Mouse (Mus musculus) layer of hippocampus, postnatal 10 days (tissue): ENCODE results near the gene Fev. TPM values are rescaled to one million over a fixed set of nuclear protein-coding genes. Genes with fewer than 3 reads are reported as not detected.

Source experiments
- microRNA-seq, 2 experiments: library from miRNA; unstranded; fragments of <30 nt; microRNA quantifications; one replicate each; pipeline ENCODE4 v1.2.0; 2021
- total RNA-seq, 2 experiments: library from RNA; stranded (reverse); gene quantifications; 2 replicates each; pipeline ENCODE4 v1.2.3; 2021

Gene Fev
- total RNA-seq, 2 experiments from 2014 or later: not detected

Small RNA genes within 50 kb of the gene (microRNA-seq; reads per million reads assigned to microRNA genes)
- gene Mir375: 415 to 545 reads per million in 2 experiments

Other genes with a start within 250 kb of the Fev start
- 10 to 100 TPM; 30.7 to 31.7 TPM for gene Ttll4, start 223.7 kb downstream of the Fev start, total RNA-seq
- gene Cyp27a1, start 171.8 kb downstream of the Fev start, total RNA-seq: 1 to 10 TPM in 1 of 2 experiments, under 1 TPM in 1; 0.33 to 1.6 TPM
- not detected for gene Prkag3, start 136.2 kb downstream of the Fev start, total RNA-seq
- gene Wnt6, start 113.5 kb downstream of the Fev start, total RNA-seq: 1 to 10 TPM in 1 of 2 experiments, under 1 TPM in 1; 0.75 to 1.3 TPM
- 1 to 10 TPM; 1.1 to 1.2 TPM for gene Wnt10a, start 93.9 kb downstream of the Fev start, total RNA-seq
- gene Cdk5r2, start 30.5 kb downstream of the Fev start, total RNA-seq: 100 to 1,000 TPM; 286 to 311 TPM
- gene Cryba2, start 7.7 kb upstream of the Fev start, total RNA-seq: under 1 TPM in 1 of 2 experiments, not detected in 1; 0.53 TPM
- 1 to 10 TPM; 3.3 to 3.9 TPM for gene Cfap65, start 50.2 kb upstream of the Fev start, total RNA-seq
- under 1 TPM; 0.27 to 0.31 TPM for gene Ihh, start 66.3 kb upstream of the Fev start, total RNA-seq
- gene Nhej1, start 239.8 kb upstream of the Fev start, total RNA-seq: 1 to 10 TPM; 2.3 to 2.4 TPM
- gene Slc23a3, start 248.5 kb upstream of the Fev start, total RNA-seq: under 1 TPM in 1 of 2 experiments, not detected in 1; 0.27 TPM